Mouse (Mus musculus): ENCODE data around the gene Kctd6. TPM values are rescaled to one million over a fixed set of nuclear protein-coding genes. Genes with fewer than 3 reads are reported as not detected.

Kctd6 gene
- polyA plus RNA-seq, 1 experiment: 17.2 TPM

DNA sequence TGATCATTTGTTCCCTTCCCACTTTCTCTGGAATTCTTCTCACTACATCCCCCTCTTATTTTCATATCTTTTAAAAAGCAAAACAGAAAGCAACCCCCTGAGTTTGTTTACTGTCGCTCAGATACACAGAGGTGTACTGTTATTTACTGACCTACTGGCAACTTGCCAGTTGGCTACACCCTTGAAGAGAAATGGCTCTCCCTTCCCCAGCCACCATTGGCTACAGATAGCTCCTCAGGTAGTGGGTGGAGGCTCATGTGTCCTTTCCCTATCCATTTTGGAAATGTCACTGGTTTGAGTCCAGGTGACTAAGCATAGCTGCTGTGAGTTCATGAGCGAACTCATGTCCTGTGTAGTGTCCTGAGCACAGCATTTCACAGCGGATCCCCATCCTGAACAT, 12.2 kb upstream of the Kctd6 start:
- no peaks in the 10 kb centered on the region for H3K4me1 ChIP-seq (ENCODE audit: control insufficient read depth, insufficient read depth, low read length)
- H3K27me3 ChIP-seq (replicated peaks; ENCODE audit: control insufficient read depth, insufficient read depth, low read length): no peaks in the 10 kb centered on the region
- TF ChIP-seq CTCF (conservative IDR thresholded peaks at IDR 0.05; ENCODE audit: insufficient read depth, insufficient read length, low read depth, low read length) (no peak), POLR2A (IDR thresholded peaks at IDR 0.05; ENCODE audit: low read depth, low read length) (no peak)
- no peak overlapping the region for H3K27ac ChIP-seq (ENCODE audit: insufficient read depth, low read depth, low read length)
- H3K36me3 ChIP-seq (ENCODE audit: control insufficient read depth, insufficient read depth, low read length): no peaks in the 10 kb centered on the region
- DNase-seq: no peak
- no peak overlapping the region for H3K4me3 ChIP-seq (ENCODE audit: insufficient read depth, low read depth, low read length)
- WGBS: 74% methylated on average over 3 of the region's 3 CpGs

DNA sequence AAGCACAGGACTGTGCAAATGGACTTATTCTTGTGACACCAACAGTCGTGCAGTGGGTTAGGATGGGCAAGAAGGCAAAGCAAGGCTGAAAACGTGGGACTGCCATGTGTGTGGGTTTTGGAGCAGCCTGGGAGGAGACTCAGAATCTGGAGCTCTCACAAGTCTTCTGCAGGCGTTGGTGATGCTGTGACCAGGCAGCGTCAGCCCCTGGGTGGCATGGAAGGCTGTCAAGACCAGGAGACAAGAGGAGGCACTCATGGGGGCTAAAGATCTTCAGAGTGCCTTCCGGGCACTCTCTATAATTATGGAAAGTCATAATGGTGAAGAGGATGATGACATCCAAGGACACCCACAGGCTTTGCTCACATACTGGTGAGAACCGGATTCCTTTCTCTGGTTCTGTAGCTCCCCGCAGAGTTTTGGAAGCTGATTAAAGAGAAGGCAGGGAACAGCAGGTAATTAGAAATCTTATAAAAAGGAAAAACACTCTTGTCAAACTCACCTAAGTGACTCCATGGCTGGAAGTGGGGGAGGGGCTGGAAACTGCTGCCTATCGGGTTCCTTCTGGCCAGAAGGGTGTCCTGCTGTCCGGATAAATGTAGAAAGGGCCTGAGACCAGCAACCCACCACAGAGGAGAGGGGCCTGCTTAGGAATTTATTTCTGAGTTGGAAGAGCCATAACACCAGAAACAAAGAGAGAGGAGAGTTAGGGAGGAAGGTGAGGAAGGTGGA, 7.6 kb upstream of the Kctd6 start:
- Histone ChIP-seq H3K27ac (ENCODE audit: insufficient read depth, low read depth, low read length) (no peak overlapping the region), H3K4me1 (ENCODE audit: control insufficient read depth, insufficient read depth, low read length) (no peaks in the 10 kb centered on the region), H3K36me3 (ENCODE audit: control insufficient read depth, insufficient read depth, low read length) (no peaks in the 10 kb centered on the region), H3K27me3 (replicated peaks; ENCODE audit: control insufficient read depth, insufficient read depth, low read length) (no peaks in the 10 kb centered on the region), H3K4me3 (ENCODE audit: insufficient read depth, low read depth, low read length) (no peak overlapping the region)
- 67% methylated on average over 9 of the region's 9 CpGs for WGBS
- DNase-seq: no peak
- TF ChIP-seq CTCF (conservative IDR thresholded peaks at IDR 0.05; ENCODE audit: insufficient read depth, insufficient read length, low read depth, low read length) (no peak), POLR2A (IDR thresholded peaks at IDR 0.05; ENCODE audit: low read depth, low read length) (no peak)

GRCm38 (mm10) chr14:8207105-8207504, 6.8 kb upstream of the Kctd6 start:
- WGBS: 52% methylated on average over 5 of the region's 5 CpGs
- TF ChIP-seq POLR2A (IDR thresholded peaks at IDR 0.05; ENCODE audit: low read depth, low read length): no peak
- TF ChIP-seq CTCF (conservative IDR thresholded peaks at IDR 0.05; ENCODE audit: insufficient read depth, insufficient read length, low read depth, low read length): no peak
- Histone ChIP-seq H3K4me1 (ENCODE audit: control insufficient read depth, insufficient read depth, low read length) (no peaks in the 10 kb centered on the region), H3K27me3 (replicated peaks; ENCODE audit: control insufficient read depth, insufficient read depth, low read length) (no peaks in the 10 kb centered on the region), H3K36me3 (ENCODE audit: control insufficient read depth, insufficient read depth, low read length) (no peaks in the 10 kb centered on the region), H3K4me3 (ENCODE audit: insufficient read depth, low read depth, low read length) (no peak overlapping the region), H3K27ac (ENCODE audit: insufficient read depth, low read depth, low read length) (no peak overlapping the region)
- no peak for DNase-seq

- no peaks in the 10 kb centered on the region for H3K4me1 ChIP-seq (ENCODE audit: control insufficient read depth, insufficient read depth, low read length)
- no peak overlapping the region for H3K4me3 ChIP-seq (ENCODE audit: insufficient read depth, low read depth, low read length)
- H3K27me3 ChIP-seq (replicated peaks; ENCODE audit: control insufficient read depth, insufficient read depth, low read length): no peaks in the 10 kb centered on the region
- no peaks in the 10 kb centered on the region for H3K36me3 ChIP-seq (ENCODE audit: control insufficient read depth, insufficient read depth, low read length)
- no peak for DNase-seq
- TF ChIP-seq POLR2A (IDR thresholded peaks at IDR 0.05; ENCODE audit: low read depth, low read length): no peak
- TF ChIP-seq CTCF (conservative IDR thresholded peaks at IDR 0.05; ENCODE audit: insufficient read depth, insufficient read length, low read depth, low read length): no peak
- H3K27ac ChIP-seq (ENCODE audit: insufficient read depth, low read depth, low read length): no peak overlapping the region
- WGBS: 87% methylated on average over 5 of the region's 5 CpGs
Measured at GRCm38 (mm10) chr14:8207543-8207942, 6.4 kb upstream of the Kctd6 start.

DNA sequence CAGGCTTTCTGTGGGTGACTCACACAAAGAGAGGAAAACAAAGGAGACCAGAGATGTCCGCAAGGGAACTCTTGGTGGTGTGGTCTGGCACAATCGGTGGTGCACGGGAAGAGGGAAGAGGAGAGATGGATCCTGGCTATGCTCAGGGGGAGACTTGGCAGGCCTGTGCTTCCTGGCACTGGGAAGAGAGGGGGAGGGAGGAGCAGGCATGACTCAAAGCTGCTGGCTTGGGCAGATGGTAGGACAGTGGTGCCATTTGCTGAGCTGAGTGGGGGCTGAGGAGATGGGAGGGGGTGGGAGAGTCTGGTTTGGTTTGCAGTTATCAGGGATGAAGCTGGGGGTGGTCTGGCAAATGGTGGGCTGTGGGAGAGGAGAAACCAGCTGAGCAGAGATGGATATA, 5.1 kb upstream of the Kctd6 start:
- H3K4me3 ChIP-seq (ENCODE audit: insufficient read depth, low read depth, low read length): no peak overlapping the region
- WGBS: 86% methylated on average over 3 of the region's 3 CpGs
- no peak for DNase-seq
- H3K36me3 ChIP-seq (ENCODE audit: control insufficient read depth, insufficient read depth, low read length): no peaks in the 10 kb centered on the region
- no peak overlapping the region for H3K27ac ChIP-seq (ENCODE audit: insufficient read depth, low read depth, low read length)
- TF ChIP-seq CTCF (conservative IDR thresholded peaks at IDR 0.05; ENCODE audit: insufficient read depth, insufficient read length, low read depth, low read length): no peak
- no peak for TF ChIP-seq POLR2A (IDR thresholded peaks at IDR 0.05; ENCODE audit: low read depth, low read length)
- H3K4me1 ChIP-seq (ENCODE audit: control insufficient read depth, insufficient read depth, low read length): no peaks in the 10 kb centered on the region; the same call in 1 of the 2 replicates
- H3K27me3 ChIP-seq (replicated peaks; ENCODE audit: control insufficient read depth, insufficient read depth, low read length): no peaks in the 10 kb centered on the region

DNA sequence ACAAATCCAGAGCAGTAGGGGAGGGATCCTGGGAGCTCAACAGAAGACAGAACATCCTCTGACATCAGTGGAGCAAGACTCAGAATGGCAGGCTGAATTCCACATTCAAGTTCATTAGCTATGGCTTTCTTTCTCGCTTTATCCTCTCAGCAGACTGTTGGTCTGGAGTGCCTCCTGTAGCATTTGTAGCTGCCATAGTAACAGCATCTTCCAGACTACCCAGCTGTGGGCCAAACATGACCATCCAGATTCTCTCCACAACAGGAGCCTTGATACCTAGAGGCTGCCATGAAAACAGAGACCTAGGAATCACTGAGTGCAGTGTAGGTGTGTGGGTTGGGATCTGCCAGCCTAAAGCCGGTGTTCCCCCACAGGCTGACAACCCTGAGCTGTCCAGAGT, 4.0 kb upstream of the Kctd6 start:
- no peak overlapping the region for H3K27ac ChIP-seq (ENCODE audit: insufficient read depth, low read depth, low read length)
- no peak for TF ChIP-seq POLR2A (IDR thresholded peaks at IDR 0.05; ENCODE audit: low read depth, low read length)
- no peaks in the 10 kb centered on the region for H3K27me3 ChIP-seq (replicated peaks; ENCODE audit: control insufficient read depth, insufficient read depth, low read length)
- no peaks in the 10 kb centered on the region; the same call in 1 of the 2 replicates for H3K4me1 ChIP-seq (ENCODE audit: control insufficient read depth, insufficient read depth, low read length)
- no peak for DNase-seq
- no peaks in the 10 kb centered on the region for H3K36me3 ChIP-seq (ENCODE audit: control insufficient read depth, insufficient read depth, low read length)
- 98% methylated on average over 2 of the region's 2 CpGs for WGBS
- no peak overlapping the region for H3K4me3 ChIP-seq (ENCODE audit: insufficient read depth, low read depth, low read length)

DNA sequence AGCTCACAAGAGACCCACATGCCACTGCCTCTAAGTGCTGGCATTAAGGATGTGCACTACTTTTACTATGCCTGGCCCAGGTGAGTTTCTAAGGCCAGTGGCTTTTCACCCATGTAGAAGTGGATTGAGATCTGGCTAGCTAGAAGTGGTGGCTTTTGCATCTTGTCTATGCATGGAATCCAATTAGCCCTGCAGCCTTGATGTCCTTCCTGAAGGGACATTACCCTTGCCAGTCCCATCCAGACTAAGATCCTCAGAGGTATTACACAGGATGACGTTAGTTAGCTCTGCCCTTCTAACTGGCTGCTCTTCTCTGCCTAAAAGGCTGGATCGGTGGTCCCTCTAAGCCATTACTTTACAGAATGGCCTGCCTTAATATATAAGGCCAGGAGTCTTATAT, 944 bp upstream of the Kctd6 start:
- Histone ChIP-seq H3K36me3 (ENCODE audit: control insufficient read depth, insufficient read depth, low read length) (no peaks in the 10 kb centered on the region), H3K4me1 (ENCODE audit: control insufficient read depth, insufficient read depth, low read length) (peaks cover 13% of the 10 kb centered on the region), H3K4me3 (ENCODE audit: insufficient read depth, low read depth, low read length) (no peak overlapping the region), H3K27ac (ENCODE audit: insufficient read depth, low read depth, low read length) (no peak overlapping the region), H3K27me3 (replicated peaks; ENCODE audit: control insufficient read depth, insufficient read depth, low read length) (no peaks in the 10 kb centered on the region)
- TF ChIP-seq POLR2A (IDR thresholded peaks at IDR 0.05; ENCODE audit: low read depth, low read length): no peak
- no peak for TF ChIP-seq CTCF (conservative IDR thresholded peaks at IDR 0.05; ENCODE audit: insufficient read depth, insufficient read length, low read depth, low read length)
- no peak for DNase-seq
- WGBS: 83% methylated on average over 2 of the region's 2 CpGs

Data from kidney, adult 2 months (tissue).